Mouse (Mus musculus) heart, postnatal 0 days (tissue): ENCODE measurements around the gene Slc22a16.

Experiments
- CTCF ChIP-seq: IDR thresholded peaks from 2 replicates; pipeline ENCODE4 v1.5.1; 2016; ENCODE audit warnings: antibody characterized with exemption, control low read depth, low read depth
- EP300 ChIP-seq: IDR thresholded peaks from 2 replicates; pipeline ENCODE4 v1.6.1; 2016; ENCODE audit warnings: antibody characterized with exemption, low read depth

GRCm38 (mm10) chr10:40524991-40525390, 45.1 kb upstream of the Slc22a16 start:
- TF ChIP-seq CTCF (peak; percentile 80), EP300 (no peak)
